Mouse (Mus musculus) spleen, adult 2 months (tissue): ENCODE data around the gene Mylk.

ENCODE experiments used
- CTCF ChIP-seq: fragments of 200-500 bp; IDR thresholded peaks from 2 replicates; pipeline ENCODE4 v1.5.1; 2011; ENCODE audit warnings: mild to moderate bottlenecking, inconsistent platforms; ENCODE audit not compliant: insufficient read depth, insufficient read length, insufficient replicate concordance; ENCODE audit errors: extremely low read depth
- POLR2A ChIP-seq: fragments of 200-500 bp; IDR thresholded peaks from 2 replicates; pipeline ENCODE4 v1.6.1; 2011; ENCODE audit warnings: low read depth, low read length, inconsistent platforms

GRCm38 (mm10) chr16:34931306-34931705 is 186.3 kb downstream of the Mylk start:
- TF ChIP-seq CTCF (no peak), POLR2A (no peak)
